Mouse (Mus musculus) heart, embryonic 10.5 days (tissue): Measurements from ENCODE around the gene Traf4. TPM values are rescaled to one million over a fixed set of nuclear protein-coding genes. Genes with fewer than 3 reads are reported as not detected.

ENCODE experiments used
- DNase-seq: peaks from one replicate; pipeline ENCODE4 v3.0.0-alpha.2; 2017; ENCODE audit warnings: low spot score
- H3K27ac ChIP-seq: fragments of 300-500 bp; sonication (generic); 2 replicates; pipeline ENCODE4 v1.5.1; 2016; ENCODE audit warnings: mild to moderate bottlenecking
- H3K27me3 ChIP-seq: fragments of 300-500 bp; sonication (generic); 2 replicates; pipeline ENCODE4 v1.6.1; 2016; ENCODE audit warnings: mild to moderate bottlenecking; ENCODE audit not compliant: poor library complexity, insufficient read depth, severe bottlenecking
- H3K36me3 ChIP-seq: fragments of 300-500 bp; sonication (generic); 2 replicates; pipeline ENCODE4 v1.6.1; 2016; ENCODE audit warnings: mild to moderate bottlenecking, moderate library complexity
- H3K4me1 ChIP-seq: fragments of 300-500 bp; sonication (generic); 2 replicates; pipeline ENCODE4 v1.6.1; 2016; ENCODE audit warnings: mild to moderate bottlenecking
- H3K4me3 ChIP-seq: fragments of 300-500 bp; sonication (generic); 2 replicates; pipeline ENCODE4 v1.5.1; 2016; ENCODE audit warnings: mild to moderate bottlenecking, moderate library complexity
- H3K9me3 ChIP-seq: fragments of 300-500 bp; sonication (generic); 2 replicates; pipeline ENCODE4 v1.6.1; 2016; ENCODE audit warnings: mild to moderate bottlenecking, moderate library complexity
- WGBS: fragments of 180-500 bp; shearing (Covaris S2); methylation state at CpG from one replicate; pipeline ENCODE4 v1.1.7; 2016; 5-methylcytosine and 5-hydroxymethylcytosine counted together
- polyA plus RNA-seq: library from polyadenylated mRNA; unstranded; fragments of >200 nt; fragmentation: Nextera tagmentation; extraction: Ambion mirVana; gene quantifications from 2 replicates; pipeline ENCODE4 v1.2.1, GENCODE M21; 2016

Traf4 gene
- 57.9 and 88.7 TPM in 2 replicates for polyA plus RNA-seq

DNA sequence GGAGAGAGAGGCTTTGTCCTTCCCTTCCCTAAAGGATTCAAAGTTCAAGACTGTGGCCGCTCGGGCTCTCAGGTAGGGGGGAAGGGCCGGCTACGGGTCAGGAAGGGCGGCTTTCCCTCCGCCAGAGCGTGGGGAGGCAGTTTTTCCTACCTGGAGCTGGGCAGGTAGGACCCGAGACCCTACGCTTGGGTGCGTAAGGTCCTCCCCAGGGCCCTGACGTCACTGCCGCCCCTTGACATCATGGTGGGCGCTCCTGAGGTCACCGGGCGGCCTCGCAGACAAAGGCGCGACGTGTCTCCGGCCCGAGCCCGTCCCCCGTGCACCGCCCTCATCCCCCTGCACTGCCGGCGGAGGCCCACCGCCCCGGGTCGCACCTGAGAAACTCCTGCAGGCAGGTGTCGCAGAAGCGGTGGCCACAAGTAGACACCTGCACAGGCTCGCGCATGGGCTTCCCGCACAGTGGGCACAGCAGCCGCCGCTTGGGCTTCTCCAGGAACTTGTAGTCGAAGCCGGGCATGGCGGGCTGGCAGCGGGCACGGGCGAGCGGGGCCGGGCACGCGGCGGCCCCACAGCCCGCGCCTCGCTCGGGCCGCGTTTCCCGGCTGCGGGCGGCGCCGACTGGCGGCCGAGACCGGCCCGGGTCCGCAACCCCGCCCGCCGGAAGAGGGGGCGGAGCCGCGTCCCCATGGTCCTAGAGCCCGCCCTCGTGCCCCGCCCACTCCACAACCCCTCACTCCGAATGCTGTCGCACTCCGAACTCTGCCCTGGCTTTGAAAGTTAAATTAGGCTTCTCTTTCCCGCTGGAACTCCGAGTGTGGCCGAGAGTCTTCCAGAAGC, at the start of gene Traf4:
Gene Traf4, minus strand, starts transcription at position 666 of the 837 bp plus-strand sequence.
- Histone ChIP-seq H3K9me3 (no peaks in the 10 kb centered on the region), H3K4me3 (peak within 1 kb of the TSS; percentile 100), H3K27me3 (peaks cover 9% of the 10 kb centered on the region), H3K27ac (peak within 1 kb of the TSS; percentile 98), H3K36me3 (peaks cover 36% of the 10 kb centered on the region), H3K4me1 (peaks cover 59% of the 10 kb centered on the region)
- DNase-seq: peak; percentile 92
- WGBS: under 1% methylated on average over 78 of the region's 78 CpGs

DNA sequence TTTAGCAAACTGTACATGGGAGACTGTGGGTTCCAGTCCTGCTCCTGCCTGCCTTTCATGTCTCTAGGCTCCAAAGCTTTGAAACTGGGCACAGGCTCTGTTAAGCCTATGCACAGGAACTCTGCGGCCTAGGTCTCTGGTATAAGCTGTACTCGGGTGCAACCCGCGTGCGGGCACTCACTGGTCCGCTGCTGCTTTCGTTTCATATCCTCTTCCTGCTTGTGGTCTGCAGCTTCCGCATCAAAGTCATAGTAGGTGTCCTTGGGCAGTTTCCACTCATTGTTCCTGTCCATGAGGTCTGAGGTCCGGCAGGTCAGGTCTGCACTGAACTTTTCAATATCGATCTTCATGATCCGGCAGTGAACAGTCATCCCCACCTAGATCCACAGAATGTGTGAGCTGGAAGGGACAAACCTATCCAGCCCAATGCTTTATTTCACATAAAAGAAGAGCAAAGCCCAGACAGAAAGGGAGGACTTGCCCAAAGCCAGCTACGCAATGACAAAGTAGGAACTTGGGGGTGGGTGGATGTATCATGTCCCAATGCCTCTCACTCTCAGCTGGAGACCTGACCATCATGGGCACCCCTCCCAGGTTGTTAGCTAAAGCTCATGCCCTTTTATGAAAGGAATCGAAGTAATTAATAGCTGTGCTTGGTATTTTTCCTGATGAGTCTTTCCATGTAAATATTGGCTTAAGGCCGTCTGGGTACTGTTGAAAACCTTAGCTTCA, 47.9 kb upstream of the Traf4 start:
- H3K27me3 ChIP-seq: no peaks in the 10 kb centered on the region
- H3K4me3 ChIP-seq: no peak overlapping the region
- H3K9me3 ChIP-seq: no peaks in the 10 kb centered on the region
- H3K27ac ChIP-seq: no peak overlapping the region
- no peaks in the 10 kb centered on the region for H3K4me1 ChIP-seq
- 97% methylated on average over 14 of the region's 14 CpGs for WGBS
- DNase-seq: no peak
- H3K36me3 ChIP-seq: peaks cover 99% of the 10 kb centered on the region

DNA sequence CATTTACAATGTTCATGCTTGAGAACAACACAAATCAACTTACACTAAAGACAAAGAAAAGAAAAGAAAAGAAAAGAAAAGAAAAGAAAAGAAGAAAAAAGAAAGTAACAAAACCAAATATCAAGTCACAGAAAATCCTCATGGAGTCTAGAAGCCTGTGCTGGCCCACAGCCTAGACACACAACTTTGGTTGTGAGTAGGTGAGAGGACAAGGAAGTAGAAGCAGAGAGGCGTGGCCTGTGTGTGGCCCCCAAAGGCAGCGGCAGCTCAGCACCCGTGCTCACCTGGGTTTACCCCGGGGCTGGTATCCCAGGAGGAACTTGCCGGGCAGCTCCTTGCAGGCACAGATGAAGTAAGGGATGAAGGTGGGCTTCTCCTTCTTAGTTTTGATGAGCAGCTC, 46.1 kb upstream of the Traf4 start:
- Histone ChIP-seq H3K27me3 (no peaks in the 10 kb centered on the region), H3K36me3 (peaks cover 100% of the 10 kb centered on the region), H3K27ac (no peak overlapping the region), H3K4me3 (no peak overlapping the region), H3K9me3 (no peaks in the 10 kb centered on the region), H3K4me1 (no peaks in the 10 kb centered on the region)
- 89% methylated on average over 5 of the region's 5 CpGs for WGBS
- no peak for DNase-seq

DNA sequence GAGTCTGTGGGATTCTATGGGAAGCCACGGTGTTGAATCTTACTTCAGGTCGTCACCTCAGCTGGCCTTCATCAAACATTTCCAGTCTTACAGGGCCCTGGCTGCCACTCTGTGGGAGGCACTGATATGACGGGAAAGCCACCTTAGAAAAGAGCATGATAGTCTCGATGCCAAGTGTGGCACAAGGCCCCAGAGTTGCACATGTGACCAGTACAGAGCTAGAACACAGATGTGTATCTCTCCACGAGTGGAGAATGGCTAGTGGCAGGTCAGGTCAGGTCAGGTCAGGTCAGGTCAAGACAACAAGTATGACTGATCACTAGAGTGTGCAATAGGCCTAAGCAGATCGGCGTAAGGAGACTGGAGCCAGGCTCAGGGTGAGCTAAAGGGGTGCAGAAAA, 45.2 kb upstream of the Traf4 start:
- Histone ChIP-seq H3K4me3 (no peak overlapping the region), H3K36me3 (peaks cover 100% of the 10 kb centered on the region), H3K9me3 (no peaks in the 10 kb centered on the region), H3K4me1 (no peaks in the 10 kb centered on the region; the same call in 1 of the 2 replicates), H3K27me3 (no peaks in the 10 kb centered on the region), H3K27ac (no peak overlapping the region)
- DNase-seq: no peak
- 76% methylated on average over 7 of the region's 7 CpGs for WGBS

DNA sequence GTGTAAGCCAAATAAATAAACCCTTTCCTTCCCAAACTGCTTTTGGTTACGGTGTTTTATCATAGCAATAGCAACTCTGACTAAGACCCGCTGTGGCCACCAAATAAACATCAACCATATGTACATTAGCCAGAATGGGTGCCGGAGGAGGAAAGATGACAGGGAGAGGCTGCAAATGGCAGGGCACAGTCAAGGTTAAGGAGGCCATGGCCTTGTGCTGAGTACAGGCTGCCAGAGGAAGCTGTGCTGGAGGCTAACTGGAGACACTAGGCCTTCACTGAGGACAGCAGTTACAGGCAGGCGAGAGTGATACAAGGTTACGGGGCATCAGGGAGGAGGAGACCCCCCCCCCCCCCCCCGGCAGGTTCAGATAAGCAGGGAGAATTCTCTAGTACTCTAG, 44.5 kb upstream of the Traf4 start:
- no peaks in the 10 kb centered on the region; the same call in 1 of the 2 replicates for H3K4me1 ChIP-seq
- H3K4me3 ChIP-seq: no peak overlapping the region
- no peaks in the 10 kb centered on the region for H3K9me3 ChIP-seq
- 85% methylated on average over 6 of the region's 6 CpGs for WGBS
- H3K27ac ChIP-seq: no peak overlapping the region
- no peak for DNase-seq
- peaks cover 100% of the 10 kb centered on the region for H3K36me3 ChIP-seq
- no peaks in the 10 kb centered on the region for H3K27me3 ChIP-seq

DNA sequence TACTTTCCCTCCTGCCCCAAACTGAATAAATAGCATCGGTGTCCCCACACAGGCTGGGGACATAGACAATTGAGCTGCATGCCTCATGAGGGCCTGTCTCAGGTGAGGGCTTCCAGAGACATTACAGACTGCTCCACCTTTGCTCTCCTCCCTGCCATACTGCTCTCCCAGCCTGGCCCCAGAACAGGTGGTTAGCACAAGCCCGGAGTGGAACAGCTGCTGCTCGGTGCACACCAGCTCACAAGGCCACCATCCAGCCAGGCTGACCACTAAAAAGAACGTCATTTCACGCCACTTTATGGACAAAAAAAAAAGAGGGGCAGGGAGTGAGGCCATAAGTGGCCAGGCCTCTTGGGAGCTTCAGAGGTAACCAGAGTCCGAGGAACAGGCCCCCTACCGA, 41.8 kb upstream of the Traf4 start:
- no peaks in the 10 kb centered on the region for H3K27me3 ChIP-seq
- H3K4me1 ChIP-seq: no peaks in the 10 kb centered on the region; the same call in 1 of the 2 replicates
- DNase-seq: no peak
- 93% methylated on average over 7 of the region's 7 CpGs for WGBS
- H3K36me3 ChIP-seq: peaks cover 95% of the 10 kb centered on the region
- no peaks in the 10 kb centered on the region for H3K9me3 ChIP-seq
- no peak overlapping the region for H3K4me3 ChIP-seq
- no peak overlapping the region for H3K27ac ChIP-seq

DNA sequence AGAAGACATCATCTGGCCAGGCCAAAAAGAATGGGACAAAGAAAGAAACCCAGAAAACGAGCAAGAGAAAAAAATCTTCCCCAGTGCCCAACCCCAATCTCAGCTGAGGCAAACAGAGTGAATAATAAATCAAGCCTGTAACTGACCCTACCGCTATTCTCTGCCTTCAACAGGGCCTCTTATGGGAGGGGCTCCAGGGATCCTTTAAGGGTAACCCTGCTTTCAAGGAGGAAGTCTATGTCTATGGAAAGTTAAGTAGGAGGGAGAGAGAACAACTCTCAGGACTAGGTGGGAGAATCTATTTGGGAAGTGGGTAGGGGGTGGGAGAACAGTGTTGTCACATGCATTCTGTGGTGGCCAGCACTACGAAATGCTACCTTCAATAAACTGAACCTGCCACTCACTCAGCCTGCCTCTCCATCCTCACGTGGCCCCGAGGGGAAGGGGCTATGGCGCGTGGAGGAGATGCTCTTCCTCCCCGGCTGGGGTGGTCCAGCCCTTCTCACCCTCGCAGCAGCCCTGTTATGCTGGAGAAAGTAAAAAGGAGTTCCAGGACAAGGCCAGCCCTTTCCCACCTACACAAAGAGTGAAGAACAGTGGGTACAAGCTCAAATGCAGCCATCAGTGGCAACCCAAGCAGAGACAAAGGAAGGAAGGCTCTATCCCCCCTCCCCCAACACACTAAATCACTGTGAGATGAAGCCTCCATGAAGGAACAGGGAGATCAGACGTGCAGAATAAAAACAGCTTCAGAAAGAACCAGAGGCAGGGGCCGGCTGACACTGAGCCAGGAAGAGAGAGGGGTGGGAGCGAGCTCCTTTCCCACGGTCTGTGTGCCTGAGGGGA, 40.2 kb upstream of the Traf4 start:
- Histone ChIP-seq H3K36me3 (peaks cover 79% of the 10 kb centered on the region), H3K9me3 (no peaks in the 10 kb centered on the region), H3K27ac (no peak overlapping the region), H3K4me3 (no peak overlapping the region), H3K4me1 (no peaks in the 10 kb centered on the region; the same call in 1 of the 2 replicates), H3K27me3 (no peaks in the 10 kb centered on the region)
- WGBS: 85% methylated on average over 13 of the region's 13 CpGs
- no peak for DNase-seq

DNA sequence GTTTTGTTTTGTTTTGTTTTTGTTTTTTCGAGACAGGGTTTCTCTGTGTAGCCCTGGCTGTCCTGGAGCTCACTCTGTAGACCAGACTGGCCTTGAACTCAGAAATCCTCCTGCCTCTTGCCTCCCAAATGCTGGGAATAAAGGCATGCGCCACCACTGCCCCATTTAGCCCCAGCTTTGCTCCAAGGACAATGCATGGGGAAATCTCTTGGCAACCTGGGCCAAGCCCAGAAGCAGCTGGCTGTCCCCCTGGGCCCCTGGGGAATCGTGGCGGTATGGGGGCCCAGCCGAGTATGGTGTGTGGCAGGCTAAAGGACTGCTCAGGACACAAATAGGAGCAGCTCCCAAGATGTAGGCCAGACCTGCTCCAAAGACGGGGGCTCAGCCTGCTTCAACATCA, 38.9 kb upstream of the Traf4 start:
- H3K27ac ChIP-seq: no peak overlapping the region
- H3K27me3 ChIP-seq: no peaks in the 10 kb centered on the region
- no peak overlapping the region for H3K4me3 ChIP-seq
- H3K9me3 ChIP-seq: no peaks in the 10 kb centered on the region
- no peak for DNase-seq
- 85% methylated on average over 6 of the region's 6 CpGs for WGBS
- no peaks in the 10 kb centered on the region; the same call in 1 of the 2 replicates for H3K4me1 ChIP-seq
- H3K36me3 ChIP-seq: peaks cover 66% of the 10 kb centered on the region

DNA sequence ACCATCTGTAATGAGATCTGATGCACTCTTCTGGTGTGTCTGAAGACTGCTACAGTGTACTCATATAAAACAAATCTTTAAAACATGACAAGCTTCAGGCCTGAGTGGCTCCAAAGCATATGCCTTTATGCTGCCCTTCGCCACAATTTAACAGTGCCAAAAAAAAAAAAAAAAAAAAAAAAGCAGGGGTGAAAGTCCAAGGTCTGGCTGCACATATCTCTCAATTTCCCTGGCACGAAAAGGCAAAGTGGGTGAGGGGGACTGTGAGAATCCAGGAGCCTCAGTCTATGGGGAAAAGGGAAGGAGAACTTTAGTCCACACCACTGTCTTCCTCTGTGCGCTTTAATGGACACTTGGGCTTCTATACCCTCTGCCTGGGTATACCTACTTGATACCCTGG, 37.0 kb upstream of the Traf4 start:
- no peaks in the 10 kb centered on the region; the same call in 1 of the 2 replicates for H3K4me1 ChIP-seq
- H3K36me3 ChIP-seq: peaks cover 47% of the 10 kb centered on the region
- no peaks in the 10 kb centered on the region for H3K27me3 ChIP-seq
- WGBS: 96% methylated on average over 3 of the region's 3 CpGs
- H3K4me3 ChIP-seq: no peak overlapping the region
- no peaks in the 10 kb centered on the region for H3K9me3 ChIP-seq
- DNase-seq: no peak
- no peak overlapping the region for H3K27ac ChIP-seq

DNA sequence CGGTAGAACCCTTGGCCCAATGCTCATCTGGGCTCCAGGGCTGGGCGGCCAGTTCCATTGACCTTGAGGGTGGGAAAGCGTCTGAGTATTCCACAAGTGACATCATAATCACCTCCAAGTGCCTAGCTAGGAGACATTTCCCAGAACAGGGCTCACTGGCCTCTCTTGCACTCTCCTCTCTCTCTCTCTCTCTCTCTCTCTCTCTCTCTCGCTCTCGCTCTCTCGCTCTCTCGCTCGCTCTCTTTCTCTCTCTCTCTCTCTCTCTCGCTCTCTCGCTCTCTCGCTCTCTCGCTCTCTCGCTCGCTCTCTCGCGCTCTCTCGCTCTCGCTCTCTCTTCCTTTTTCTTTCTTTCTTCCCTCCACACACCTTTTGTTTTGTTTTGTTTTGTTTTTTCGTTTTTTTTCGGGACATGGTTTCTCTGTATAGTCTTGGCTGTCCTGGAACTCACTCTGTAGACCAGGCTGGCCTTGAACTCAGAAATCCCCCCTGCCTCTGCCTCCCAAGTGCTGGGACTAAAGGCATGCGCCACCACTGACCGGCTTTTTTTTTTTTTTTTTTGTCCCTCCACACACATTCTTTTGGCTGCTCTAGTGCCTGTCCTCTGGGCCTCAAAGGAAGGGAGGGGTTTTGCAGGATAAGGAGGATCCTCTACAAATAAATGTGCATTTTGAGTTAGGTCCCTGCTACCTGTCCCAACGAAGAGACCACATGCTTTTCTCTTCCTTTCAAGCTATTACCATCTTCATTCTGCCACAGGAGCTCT, 29.9 kb upstream of the Traf4 start:
- peaks cover 28% of the 10 kb centered on the region for H3K36me3 ChIP-seq
- peak overlapping the region; percentile 59 for H3K4me3 ChIP-seq
- no peak for DNase-seq
- H3K9me3 ChIP-seq: no peaks in the 10 kb centered on the region
- no peaks in the 10 kb centered on the region for H3K27me3 ChIP-seq
- peak overlapping the region; percentile 85 for H3K27ac ChIP-seq
- 49% methylated on average over 22 of the region's 23 CpGs for WGBS
- H3K4me1 ChIP-seq: peaks cover 20% of the 10 kb centered on the region

DNA sequence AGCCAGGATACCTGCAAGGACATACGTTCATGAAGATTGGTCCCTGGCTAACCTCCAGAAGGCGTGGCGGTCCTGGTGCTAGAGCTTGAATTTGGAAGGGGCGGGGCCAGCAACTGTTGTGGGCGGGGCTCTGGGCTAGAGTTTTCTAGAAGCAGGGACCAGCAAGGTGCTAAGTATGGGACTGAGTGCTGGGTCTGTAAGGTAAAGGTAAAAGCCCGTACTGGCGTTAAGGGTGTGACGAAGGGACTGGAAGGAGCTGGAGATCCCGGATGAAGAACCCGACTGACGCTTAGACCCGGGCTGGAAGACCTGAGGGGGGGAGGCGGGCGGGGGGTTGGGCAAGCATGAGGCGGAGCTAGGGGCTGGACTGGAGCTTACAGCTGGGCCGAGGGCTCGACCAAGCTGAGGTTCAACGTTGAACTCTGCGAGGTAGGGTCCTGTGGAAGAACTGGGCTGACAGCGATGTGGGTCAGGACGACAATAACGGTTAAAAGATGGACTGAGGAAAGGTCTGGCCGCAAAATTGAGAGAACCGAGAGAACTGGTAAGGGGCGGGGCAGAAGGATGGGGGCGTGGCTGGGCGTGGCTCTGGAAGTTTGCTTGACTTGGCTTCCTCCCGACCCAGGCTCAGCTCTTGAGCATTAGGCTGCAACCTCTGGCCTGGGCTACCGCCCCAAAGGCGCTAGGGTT, 29.2 kb upstream of the Traf4 start:
- Histone ChIP-seq H3K4me3 (peak overlapping the region; percentile 59), H3K27ac (peak overlapping the region; percentile 85), H3K27me3 (no peaks in the 10 kb centered on the region), H3K36me3 (peaks cover 29% of the 10 kb centered on the region), H3K4me1 (peaks cover 26% of the 10 kb centered on the region), H3K9me3 (no peaks in the 10 kb centered on the region)
- WGBS: 3% methylated on average over 30 of the region's 30 CpGs
- peak; percentile 93 for DNase-seq
